Mouse (Mus musculus) naive thymus-derived CD4-positive, alpha-beta T cell, adult 2 months (primary cell): ENCODE results near the gene Gm20517.
A peak's percentile ranks its signal among the peaks of the same experiment; 100 is the strongest.
"Not testable (repeated sequence)": the region's sequence is repeated elsewhere in the genome, so short reads cannot be mapped to it uniquely, and the experiment has no call there.

Experiments
- DNase-seq: peaks from one replicate; pipeline ENCODE4 v3.0.0-alpha.2; 2011; ENCODE audit warnings: low read depth

Gene Gm20517

GRCm38 (mm10) chr17:47596839-47597164 lies 14.6 kb upstream of the Gm20517 start:
- DNase-seq = no peak

- no peak for DNase-seq
Measured at GRCm38 (mm10) chr17:47597261-47597660, 14.1 kb upstream of the Gm20517 start.

GRCm38 (mm10) chr17:47597838-47598579 lies 13.4 kb upstream of the Gm20517 start:
- DNase-seq = peak; percentile 85

GRCm38 (mm10) chr17:47598580-47599304 lies 12.6 kb upstream of the Gm20517 start:
- not testable (repeated sequence) for DNase-seq

GRCm38 (mm10) chr17:47599511-47600297 lies 11.7 kb upstream of the Gm20517 start:
- no peak for DNase-seq

- DNase-seq = peak; percentile 85
Measured at GRCm38 (mm10) chr17:47600601-47601388, 10.6 kb upstream of the Gm20517 start.

- DNase-seq = no peak
Measured at GRCm38 (mm10) chr17:47601389-47601755, 10.0 kb upstream of the Gm20517 start.

GRCm38 (mm10) chr17:47602289-47602688 lies 9.1 kb upstream of the Gm20517 start:
- no peak for DNase-seq

- DNase-seq = peak; percentile 59
Measured at GRCm38 (mm10) chr17:47606220-47606619, 5.2 kb upstream of the Gm20517 start.

- no peak for DNase-seq
Measured at GRCm38 (mm10) chr17:47609182-47609581, 2.2 kb upstream of the Gm20517 start.

GRCm38 (mm10) chr17:47611661-47611982 lies 233 bp downstream of the Gm20517 start:
- no peak for DNase-seq

GRCm38 (mm10) chr17:47614018-47614417 lies 2.6 kb downstream of the Gm20517 start:
- peak; percentile 75 for DNase-seq

GRCm38 (mm10) chr17:47616119-47616518 lies 4.7 kb downstream of the Gm20517 start:
- DNase-seq = no peak

- DNase-seq = no peak
Measured at GRCm38 (mm10) chr17:47616652-47617051, 5.3 kb downstream of the Gm20517 start.

GRCm38 (mm10) chr17:47617605-47618307 lies 6.4 kb downstream of the Gm20517 start:
- no peak for DNase-seq

GRCm38 (mm10) chr17:47618556-47619311 lies 7.3 kb downstream of the Gm20517 start:
- DNase-seq = no peak

- DNase-seq = no peak
Measured at GRCm38 (mm10) chr17:47622912-47623554, 11.6 kb downstream of the Gm20517 start.

GRCm38 (mm10) chr17:47624572-47624971 lies 13.2 kb downstream of the Gm20517 start:
- not testable (repeated sequence) for DNase-seq

- no peak for DNase-seq
Measured at GRCm38 (mm10) chr17:47625088-47625487, 13.7 kb downstream of the Gm20517 start.

GRCm38 (mm10) chr17:47626031-47626430 lies 14.6 kb downstream of the Gm20517 start:
- no peak for DNase-seq
